Mouse (Mus musculus) stomach, postnatal 0 days (tissue): ENCODE results near the gene Abca13.

Source experiments
- CTCF ChIP-seq: IDR thresholded peaks from 2 replicates; pipeline ENCODE4 v1.5.1; 2016; ENCODE audit warnings: antibody characterized with exemption, low read depth, mild to moderate bottlenecking, moderate library complexity
- EP300 ChIP-seq: optimal IDR thresholded peaks from 2 replicates; pipeline ENCODE3; 2016; ENCODE audit warnings: antibody characterized with exemption

GRCm38 (mm10) chr11:9347724-9348123 lies 156.0 kb downstream of the Abca13 start:
- no peak for TF ChIP-seq EP300
- peak; percentile 64 for TF ChIP-seq CTCF
